Mouse (Mus musculus): ENCODE data around the gene Gadl1. TPM values are rescaled to one million over a fixed set of nuclear protein-coding genes. Genes with fewer than 3 reads are reported as not detected.

Gene Gadl1
- polyA plus RNA-seq, 1 experiment = not detected

DNA sequence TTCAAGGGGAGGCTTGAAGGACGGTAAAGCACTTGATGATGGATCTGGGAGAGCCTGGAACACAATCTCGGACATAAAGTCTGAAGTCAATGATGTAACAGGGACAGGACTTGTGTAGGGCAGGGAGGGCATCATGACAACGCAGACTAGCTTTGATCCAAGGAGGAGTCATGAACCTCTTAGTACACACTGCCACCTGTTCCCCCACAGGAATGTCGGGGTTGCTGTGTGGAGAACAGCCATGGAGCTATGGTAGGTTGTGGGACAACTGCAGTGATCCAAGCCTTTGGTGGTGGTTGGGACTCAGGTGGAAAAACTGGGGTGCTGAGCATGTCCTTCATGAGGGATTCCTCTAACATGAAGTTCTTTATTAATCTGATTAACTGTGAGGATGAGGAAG, 23.5 kb downstream of the Gadl1 start:
- Histone ChIP-seq H3K9me3 (peaks cover 31% of the 10 kb centered on the region), H3K27me3 (replicated peaks) (peaks cover 25% of the 10 kb centered on the region), H3K4me1 (peaks cover 14% of the 10 kb centered on the region), H3K4me3 (replicated peaks) (no peak overlapping the region), H3K36me3 (replicated peaks; ENCODE audit: low read length) (no peaks in the 10 kb centered on the region)
- TF ChIP-seq FLI1 (IDR thresholded peaks at IDR 0.05; ENCODE audit: low read length) = no peak
- no peak for TF ChIP-seq GATA1 (IDR thresholded peaks at IDR 0.05; ENCODE audit: borderline replicate concordance, low read length)

DNA sequence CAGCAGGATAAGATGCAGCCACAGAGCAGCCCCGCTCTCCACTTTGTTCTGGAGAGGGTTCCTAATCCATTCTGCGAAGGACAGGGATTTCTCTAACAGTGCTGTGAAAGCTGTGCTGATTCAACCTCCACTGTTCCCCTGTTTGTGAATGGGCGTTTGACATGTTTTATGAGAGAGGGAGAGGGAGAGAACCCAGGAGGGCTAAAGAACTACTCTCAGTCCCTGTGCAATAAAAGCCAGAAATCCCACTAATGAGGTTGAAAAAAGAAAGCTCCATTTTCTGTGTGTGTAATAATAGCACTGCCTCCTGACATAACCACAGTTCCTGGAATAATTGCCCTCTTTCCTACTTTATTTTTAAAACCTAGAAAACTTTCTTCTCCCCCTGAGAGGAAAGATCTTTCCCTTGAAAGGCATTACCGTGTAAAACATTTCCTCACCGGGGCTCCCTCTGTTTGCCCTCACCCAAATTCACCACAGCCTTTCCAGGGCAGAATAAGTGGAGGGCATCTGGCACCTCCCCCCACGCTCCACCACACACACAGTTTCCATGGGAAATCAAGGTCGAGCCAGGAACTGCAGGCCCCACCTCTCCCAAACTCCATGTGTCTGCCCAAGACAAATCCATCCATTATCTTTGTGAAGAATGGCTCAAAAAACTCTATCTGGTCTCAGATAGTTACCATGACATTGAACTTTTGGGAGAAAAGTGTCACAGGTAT, 24.1 kb downstream of the Gadl1 start:
- TF ChIP-seq GATA1 (IDR thresholded peaks at IDR 0.05; ENCODE audit: borderline replicate concordance, low read length) (no peak), FLI1 (IDR thresholded peaks at IDR 0.05; ENCODE audit: low read length) (no peak)
- Histone ChIP-seq H3K27me3 (replicated peaks) (peaks cover 25% of the 10 kb centered on the region), H3K9me3 (peaks cover 34% of the 10 kb centered on the region), H3K4me1 (peaks cover 14% of the 10 kb centered on the region), H3K36me3 (replicated peaks; ENCODE audit: low read length) (no peaks in the 10 kb centered on the region), H3K4me3 (replicated peaks) (no peak overlapping the region)

DNA sequence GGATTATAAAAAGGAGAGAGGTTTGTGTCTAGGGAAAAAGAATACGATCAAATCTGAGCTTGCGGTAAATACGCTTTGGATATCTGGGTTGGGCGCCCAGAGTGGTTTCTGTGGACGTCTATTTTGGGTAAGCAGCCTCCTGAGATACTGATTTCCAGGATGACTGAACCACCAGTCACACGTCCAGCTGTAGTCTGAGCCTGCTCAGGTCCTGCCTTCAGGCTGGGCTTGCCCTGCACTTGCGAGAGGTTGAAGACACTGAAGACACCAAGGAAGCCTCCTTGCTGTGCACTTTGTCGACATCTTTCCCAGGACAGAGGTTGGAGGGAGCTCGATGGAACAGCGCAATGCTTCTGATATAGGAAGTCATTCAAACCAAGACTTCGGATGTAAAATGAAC, 25.0 kb downstream of the Gadl1 start:
- Histone ChIP-seq H3K4me1 (peaks cover 14% of the 10 kb centered on the region), H3K9me3 (peaks cover 26% of the 10 kb centered on the region), H3K36me3 (replicated peaks; ENCODE audit: low read length) (no peaks in the 10 kb centered on the region), H3K4me3 (replicated peaks) (no peak overlapping the region), H3K27me3 (replicated peaks) (peaks cover 22% of the 10 kb centered on the region)
- no peak for TF ChIP-seq FLI1 (IDR thresholded peaks at IDR 0.05; ENCODE audit: low read length)
- TF ChIP-seq GATA1 (IDR thresholded peaks at IDR 0.05; ENCODE audit: borderline replicate concordance, low read length) = no peak

DNA sequence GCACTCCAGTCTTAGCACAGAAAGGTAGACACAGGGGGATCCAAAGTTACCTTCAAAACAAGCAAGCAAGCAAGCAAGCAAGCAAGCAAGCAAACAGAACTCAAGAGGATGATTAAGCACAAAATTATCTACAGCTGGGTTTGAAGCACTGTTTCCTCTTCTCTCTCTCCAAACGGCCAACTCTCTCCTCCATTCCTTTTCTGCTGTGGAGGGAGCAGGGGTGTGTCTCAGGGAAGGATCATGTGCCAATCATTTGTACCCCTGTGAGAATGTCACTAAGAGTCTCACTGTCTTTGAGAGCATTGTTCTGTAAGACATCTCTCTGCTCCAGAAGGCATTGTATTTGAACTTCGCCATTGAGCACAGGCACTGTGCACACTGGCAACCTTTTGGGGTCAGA, 27.1 kb downstream of the Gadl1 start:
- peaks cover 23% of the 10 kb centered on the region for H3K9me3 ChIP-seq
- peaks cover 15% of the 10 kb centered on the region for H3K27me3 ChIP-seq (replicated peaks)
- H3K4me1 ChIP-seq = peaks cover 14% of the 10 kb centered on the region
- TF ChIP-seq GATA1 (IDR thresholded peaks at IDR 0.05; ENCODE audit: borderline replicate concordance, low read length) (no peak), FLI1 (IDR thresholded peaks at IDR 0.05; ENCODE audit: low read length) (no peak)
- H3K36me3 ChIP-seq (replicated peaks; ENCODE audit: low read length) = no peaks in the 10 kb centered on the region
- H3K4me3 ChIP-seq (replicated peaks) = peak overlapping the region; percentile 64

GRCm38 (mm10) chr9:115937915-115938314, 28.7 kb downstream of the Gadl1 start:
- Histone ChIP-seq H3K9me3 (peaks cover 18% of the 10 kb centered on the region), H3K36me3 (replicated peaks; ENCODE audit: low read length) (no peaks in the 10 kb centered on the region), H3K4me3 (replicated peaks) (no peak overlapping the region), H3K4me1 (peaks cover 15% of the 10 kb centered on the region), H3K27me3 (replicated peaks) (peaks cover 7% of the 10 kb centered on the region)
- no peak for TF ChIP-seq FLI1 (IDR thresholded peaks at IDR 0.05; ENCODE audit: low read length)
- no peak for TF ChIP-seq GATA1 (IDR thresholded peaks at IDR 0.05; ENCODE audit: borderline replicate concordance, low read length)

GRCm38 (mm10) chr9:115939420-115939819, 30.2 kb downstream of the Gadl1 start:
- peaks cover 26% of the 10 kb centered on the region for H3K4me1 ChIP-seq
- peaks cover 15% of the 10 kb centered on the region for H3K9me3 ChIP-seq
- H3K4me3 ChIP-seq (replicated peaks) = no peak overlapping the region
- no peaks in the 10 kb centered on the region for H3K36me3 ChIP-seq (replicated peaks; ENCODE audit: low read length)
- TF ChIP-seq FLI1 (IDR thresholded peaks at IDR 0.05; ENCODE audit: low read length) = no peak
- TF ChIP-seq GATA1 (IDR thresholded peaks at IDR 0.05; ENCODE audit: borderline replicate concordance, low read length) = no peak
- H3K27me3 ChIP-seq (replicated peaks) = peaks cover under 1% of the 10 kb centered on the region

DNA sequence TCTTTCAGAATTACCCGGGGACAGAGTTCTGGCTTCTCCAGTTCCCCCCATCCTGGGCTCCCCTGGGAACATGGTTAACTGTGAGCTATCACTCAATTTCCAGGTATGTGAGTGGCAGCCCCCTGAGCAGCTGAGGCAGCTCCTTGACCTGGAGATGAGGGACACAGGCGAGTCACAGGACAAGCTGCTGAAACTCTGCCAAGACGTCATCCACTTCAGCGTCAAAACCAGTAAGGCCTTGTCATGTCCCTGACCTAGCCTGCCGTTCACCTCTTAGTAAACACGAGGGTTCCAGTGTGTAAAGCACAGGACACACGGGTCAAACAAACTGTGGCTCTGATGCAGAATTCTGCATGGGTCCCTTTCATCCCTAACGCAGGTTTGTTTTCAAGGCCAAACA, 31.9 kb downstream of the Gadl1 start:
- Histone ChIP-seq H3K9me3 (peaks cover 9% of the 10 kb centered on the region; the same call in 1 of the 2 replicates), H3K27me3 (replicated peaks) (no peaks in the 10 kb centered on the region), H3K4me1 (peaks cover 21% of the 10 kb centered on the region), H3K4me3 (replicated peaks) (no peak overlapping the region), H3K36me3 (replicated peaks; ENCODE audit: low read length) (no peaks in the 10 kb centered on the region)
- TF ChIP-seq GATA1 (IDR thresholded peaks at IDR 0.05; ENCODE audit: borderline replicate concordance, low read length) = no peak
- no peak for TF ChIP-seq FLI1 (IDR thresholded peaks at IDR 0.05; ENCODE audit: low read length)

- TF ChIP-seq FLI1 (IDR thresholded peaks at IDR 0.05; ENCODE audit: low read length) = no peak
- no peak for TF ChIP-seq GATA1 (IDR thresholded peaks at IDR 0.05; ENCODE audit: borderline replicate concordance, low read length)
- Histone ChIP-seq H3K36me3 (replicated peaks; ENCODE audit: low read length) (no peaks in the 10 kb centered on the region), H3K9me3 (peaks cover 5% of the 10 kb centered on the region; the same call in 1 of the 2 replicates), H3K4me1 (peaks cover 13% of the 10 kb centered on the region), H3K27me3 (replicated peaks) (no peaks in the 10 kb centered on the region), H3K4me3 (replicated peaks) (no peak overlapping the region)
Observed at GRCm38 (mm10) chr9:115942486-115942885, 33.2 kb downstream of the Gadl1 start.

DNA sequence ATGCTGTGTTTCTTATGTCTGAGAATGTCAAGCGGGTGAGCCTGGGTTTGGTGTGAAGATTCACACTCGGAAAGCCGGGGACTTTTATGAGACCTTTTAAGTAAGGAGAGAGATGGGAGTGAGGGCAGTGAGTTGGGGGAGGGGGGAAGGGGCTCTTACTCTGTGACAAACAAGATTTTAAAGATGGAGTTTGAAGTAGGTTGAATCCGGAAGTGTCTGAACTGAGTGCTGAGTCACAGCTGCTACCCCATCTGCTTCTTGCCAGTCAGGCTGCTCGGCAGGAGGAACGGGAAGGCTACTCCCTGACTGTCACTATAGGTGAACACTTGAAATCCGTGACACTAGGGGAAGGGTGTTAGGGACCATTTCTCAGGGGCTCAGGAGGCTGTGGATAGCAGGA, 33.7 kb downstream of the Gadl1 start:
- peaks cover 13% of the 10 kb centered on the region for H3K4me1 ChIP-seq
- peaks cover 3% of the 10 kb centered on the region; the same call in 1 of the 2 replicates for H3K9me3 ChIP-seq
- no peak for TF ChIP-seq GATA1 (IDR thresholded peaks at IDR 0.05; ENCODE audit: borderline replicate concordance, low read length)
- no peak for TF ChIP-seq FLI1 (IDR thresholded peaks at IDR 0.05; ENCODE audit: low read length)
- H3K27me3 ChIP-seq (replicated peaks) = no peaks in the 10 kb centered on the region
- H3K36me3 ChIP-seq (replicated peaks; ENCODE audit: low read length) = no peaks in the 10 kb centered on the region
- peak overlapping the region; percentile 84 for H3K4me3 ChIP-seq (replicated peaks)

- H3K27me3 ChIP-seq (replicated peaks) = no peaks in the 10 kb centered on the region
- TF ChIP-seq FLI1 (IDR thresholded peaks at IDR 0.05; ENCODE audit: low read length) (no peak), GATA1 (IDR thresholded peaks at IDR 0.05; ENCODE audit: borderline replicate concordance, low read length) (no peak)
- H3K4me3 ChIP-seq (replicated peaks) = peak overlapping the region; percentile 84
- no peaks in the 10 kb centered on the region for H3K9me3 ChIP-seq
- H3K4me1 ChIP-seq = peaks cover 13% of the 10 kb centered on the region
- H3K36me3 ChIP-seq (replicated peaks; ENCODE audit: low read length) = no peaks in the 10 kb centered on the region
Observed at GRCm38 (mm10) chr9:115943577-115944320, 34.5 kb downstream of the Gadl1 start.
